Mouse (Mus musculus) intestine, embryonic 16.5 days (tissue): ENCODE measurements around the gene Olfr1195. TPM values are rescaled to one million over a fixed set of nuclear protein-coding genes. Genes with fewer than 3 reads are reported as not detected.
"Not testable (repeated sequence)": the region's sequence is repeated elsewhere in the genome, so short reads cannot be mapped to it uniquely, and the experiment has no call there.

Experiments
- ATAC-seq: fragments of 200-750 bp; cut with Nextera tagmentation; 2 replicates; pipeline ENCODE4 v1.8.0; 2017; ENCODE audit warnings: moderate TSS enrichment, moderate library complexity
- H3K27ac ChIP-seq: fragments of 300-500 bp; sonication (generic); 2 replicates; pipeline ENCODE4 v1.5.1; 2014; ENCODE audit warnings: mild to moderate bottlenecking, low read length
- H3K27me3 ChIP-seq: fragments of 300-500 bp; sonication (generic); replicated peaks from 2 replicates; pipeline ENCODE4 v1.6.1; 2014; ENCODE audit warnings: low read length, control low read depth, mixed read lengths; ENCODE audit not compliant: control insufficient read depth, insufficient read depth
- H3K36me3 ChIP-seq: fragments of 300-500 bp; sonication (generic); 2 replicates; pipeline ENCODE4 v1.6.1; 2014; ENCODE audit warnings: low read length, control low read depth; ENCODE audit not compliant: control insufficient read depth, insufficient read depth
- H3K4me1 ChIP-seq: fragments of 300-500 bp; sonication (generic); 2 replicates; pipeline ENCODE4 v1.6.1; 2014; ENCODE audit warnings: low read length, control low read depth, mixed read lengths; ENCODE audit not compliant: control insufficient read depth, insufficient read depth
- H3K4me2 ChIP-seq: fragments of 300-500 bp; sonication (generic); 2 replicates; pipeline ENCODE4 v1.6.1; 2014; ENCODE audit warnings: low read depth, low read length, control low read depth
- H3K4me3 ChIP-seq: fragments of 300-500 bp; sonication (generic); 2 replicates; pipeline ENCODE4 v1.5.1; 2014; ENCODE audit warnings: mild to moderate bottlenecking, low read length
- H3K9ac ChIP-seq: fragments of 300-500 bp; sonication (generic); 2 replicates; pipeline ENCODE4 v1.6.1; 2014; ENCODE audit warnings: low read depth, low read length
- H3K9me3 ChIP-seq: fragments of 300-500 bp; sonication (generic); 2 replicates; pipeline ENCODE4 v1.6.1; 2016; ENCODE audit warnings: low read length, control low read depth; ENCODE audit not compliant: control insufficient read depth
- WGBS: fragments of 180-500 bp; shearing (Covaris S2); extraction: QIAGEN DNeasy Blood & Tissue Kit; methylation state at CpG from one replicate; pipeline ENCODE4 v1.1.7; 2014; 5-methylcytosine and 5-hydroxymethylcytosine counted together
- polyA plus RNA-seq: library from polyadenylated mRNA; unstranded; fragments of >200 nt; fragmentation: Nextera tagmentation; extraction: Ambion mirVana; gene quantifications from 2 replicates; pipeline ENCODE4 v1.2.1, GENCODE M21; 2015

Olfr1195 gene
- polyA plus RNA-seq = not detected in 2 replicates

GRCm38 (mm10) chr2:88689087-88689486, at the start of gene Olfr1195:
TSS of gene Olfr1195 (minus strand) at chr2:88689187.
- no peak for ATAC-seq
- no peaks in the 10 kb centered on the region for H3K4me1 ChIP-seq
- H3K4me3 ChIP-seq = no peak within 1 kb of the TSS
- no peaks in the 10 kb centered on the region for H3K36me3 ChIP-seq
- H3K9me3 ChIP-seq = no peaks in the 10 kb centered on the region
- H3K27ac ChIP-seq = no peak within 1 kb of the TSS
- no peaks in the 10 kb centered on the region for H3K27me3 ChIP-seq
- H3K9ac ChIP-seq = no peak within 1 kb of the TSS
- H3K4me2 ChIP-seq = no peak within 1 kb of the TSS

GRCm38 (mm10) chr2:88732266-88732665, 43.3 kb upstream of the Olfr1195 start, which contains the start of gene Olfr1197:
TSS of gene Olfr1197 (minus strand) at chr2:88732366.
- 83% methylated on average over 1 of the region's 1 CpGs for WGBS
- no peak within 1 kb of the TSS for H3K9ac ChIP-seq

GRCm38 (mm10) chr2:88704497-88704896, 15.5 kb upstream of the Olfr1195 start, which contains the start of gene Olfr1196:
TSS of gene Olfr1196 (minus strand) at chr2:88704597.
- H3K9me3 ChIP-seq = no peaks in the 10 kb centered on the region
- 83% methylated on average over 2 of the region's 2 CpGs for WGBS
- H3K4me1 ChIP-seq = no peaks in the 10 kb centered on the region
- no peak within 1 kb of the TSS for H3K27ac ChIP-seq
- H3K4me2 ChIP-seq = no peak within 1 kb of the TSS
- no peaks in the 10 kb centered on the region for H3K36me3 ChIP-seq
- no peak within 1 kb of the TSS for H3K4me3 ChIP-seq
- H3K9ac ChIP-seq = no peak within 1 kb of the TSS
- ATAC-seq = no peak
- H3K27me3 ChIP-seq = no peaks in the 10 kb centered on the region

More at GRCm38 (mm10) chr2:88732266-88732665, 43.3 kb upstream of the Olfr1195 start, which contains the start of gene Olfr1197:
- no peaks in the 10 kb centered on the region for H3K27me3 ChIP-seq
- H3K27ac ChIP-seq = no peak within 1 kb of the TSS
- H3K36me3 ChIP-seq = no peaks in the 10 kb centered on the region
- H3K4me3 ChIP-seq = no peak within 1 kb of the TSS
- no peaks in the 10 kb centered on the region for H3K9me3 ChIP-seq
- H3K4me1 ChIP-seq = no peaks in the 10 kb centered on the region
- ATAC-seq = no peak
- no peak within 1 kb of the TSS for H3K4me2 ChIP-seq

DNA sequence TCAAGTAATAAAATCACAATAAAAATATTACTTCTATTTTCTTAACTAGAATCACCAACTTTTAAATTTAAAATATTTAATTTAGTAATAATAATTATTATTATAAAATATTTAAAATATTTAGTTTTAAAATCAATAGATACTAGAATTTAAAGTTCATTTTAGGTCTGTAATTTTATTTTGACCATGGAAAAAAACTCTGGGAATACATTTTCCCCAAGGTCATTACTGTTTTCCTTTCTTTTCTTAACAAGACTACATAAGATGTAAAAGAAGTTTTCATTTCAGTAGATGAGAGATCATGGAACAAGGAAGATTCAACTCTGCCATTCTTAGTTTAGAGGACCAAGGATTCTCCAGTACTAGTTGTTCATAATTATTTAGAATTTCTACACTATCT, 13.7 kb downstream of the Olfr1195 start, which contains the start of gene Olfr1193:
TSS of gene Olfr1193 (plus strand) at position 301 of the 400 bp plus-strand sequence.
- not testable (repeated sequence) for H3K4me3 ChIP-seq, H3K27me3 ChIP-seq, H3K4me1 ChIP-seq, H3K9me3 ChIP-seq, H3K27ac ChIP-seq, H3K9ac ChIP-seq, H3K4me2 ChIP-seq, ATAC-seq, H3K36me3 ChIP-seq

GRCm38 (mm10) chr2:88648209-88648608, 40.8 kb downstream of the Olfr1195 start, which contains the start of gene Olfr1192-ps1:
TSS of gene Olfr1192-ps1 (plus strand) at chr2:88648509.
- no peaks in the 10 kb centered on the region for H3K4me1 ChIP-seq
- H3K4me2 ChIP-seq = no peak within 1 kb of the TSS
- H3K4me3 ChIP-seq = no peak within 1 kb of the TSS
- no peak within 1 kb of the TSS for H3K27ac ChIP-seq
- no peaks in the 10 kb centered on the region for H3K27me3 ChIP-seq
- H3K36me3 ChIP-seq = no peaks in the 10 kb centered on the region
- 35% methylated on average over 1 of the region's 1 CpGs for WGBS
- H3K9ac ChIP-seq = no peak within 1 kb of the TSS
- H3K9me3 ChIP-seq = no peaks in the 10 kb centered on the region
- no peak for ATAC-seq

DNA sequence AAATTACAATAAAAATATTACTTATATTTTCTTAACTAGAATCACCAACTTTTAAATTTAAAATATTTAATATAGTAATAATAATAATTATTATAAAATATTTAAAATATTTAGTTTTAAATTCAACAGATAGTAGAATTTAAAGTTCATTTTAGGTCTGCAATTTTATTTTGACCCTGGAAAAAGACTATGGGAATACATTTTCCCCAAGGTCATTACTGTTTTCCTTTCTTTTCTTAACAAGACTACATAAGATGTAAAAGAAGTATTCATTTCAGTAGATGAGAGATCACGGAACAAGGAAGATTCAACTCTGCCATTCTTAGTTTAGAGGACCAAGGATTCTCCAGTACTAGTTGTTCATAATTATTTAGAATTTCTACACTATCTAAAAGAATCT, 48.7 kb downstream of the Olfr1195 start, which contains the start of gene Olfr1191-ps1:
TSS of gene Olfr1191-ps1 (plus strand) at position 301 of the 400 bp plus-strand sequence.
- 89% methylated on average over 1 of the region's 1 CpGs for WGBS
- not testable (repeated sequence) for H3K9me3 ChIP-seq, H3K36me3 ChIP-seq, H3K4me2 ChIP-seq, ATAC-seq, H3K27me3 ChIP-seq, H3K4me1 ChIP-seq, H3K4me3 ChIP-seq, H3K27ac ChIP-seq, H3K9ac ChIP-seq

Other genes with a start within 250 kb of the Olfr1195 start
- not detected in 2 replicates for gene Gm13757, start 240.1 kb downstream of the Olfr1195 start, polyA plus RNA-seq
- not detected in 2 replicates for gene Olfr1183, start 234.3 kb downstream of the Olfr1195 start, polyA plus RNA-seq
- gene Olfr1184, start 205.6 kb downstream of the Olfr1195 start, polyA plus RNA-seq = not detected in 2 replicates
- gene Olfr1185-ps1, start 195.9 kb downstream of the Olfr1195 start, polyA plus RNA-seq = not detected in 2 replicates
- gene Olfr1186, start 170.6 kb downstream of the Olfr1195 start, polyA plus RNA-seq = not detected in 2 replicates
- gene Olfr1188, start 132.3 kb downstream of the Olfr1195 start, polyA plus RNA-seq = not detected in 2 replicates
- gene Olfr1189, start 102.7 kb downstream of the Olfr1195 start, polyA plus RNA-seq = not detected in 2 replicates
- gene Olfr1191-ps1, start 48.6 kb downstream of the Olfr1195 start, polyA plus RNA-seq = not detected in 2 replicates
- gene Olfr1192-ps1, start 40.7 kb downstream of the Olfr1195 start, polyA plus RNA-seq = not detected in 2 replicates
- not detected in 2 replicates for gene Olfr1193, start 13.6 kb downstream of the Olfr1195 start, polyA plus RNA-seq
- gene Olfr1196, start 15.4 kb upstream of the Olfr1195 start, polyA plus RNA-seq = not detected in 2 replicates
- gene Olfr1197, start 43.2 kb upstream of the Olfr1195 start, polyA plus RNA-seq = not detected in 2 replicates
- not detected in 2 replicates for gene Olfr1198, start 62.2 kb upstream of the Olfr1195 start, polyA plus RNA-seq
- not detected in 2 replicates for gene Olfr1199, start 71.3 kb upstream of the Olfr1195 start, polyA plus RNA-seq
- not detected in 2 replicates for gene Olfr1200, start 81.3 kb upstream of the Olfr1195 start, polyA plus RNA-seq
- gene Olfr1201, start 103.8 kb upstream of the Olfr1195 start, polyA plus RNA-seq = not detected in 2 replicates
- gene Olfr1202, start 125.3 kb upstream of the Olfr1195 start, polyA plus RNA-seq = not detected in 2 replicates
- not detected in 2 replicates for gene Olfr1205, start 140.6 kb upstream of the Olfr1195 start, polyA plus RNA-seq
- gene Olfr1204, start 160.1 kb upstream of the Olfr1195 start, polyA plus RNA-seq = not detected in 2 replicates
- gene Olfr1206, start 174.0 kb upstream of the Olfr1195 start, polyA plus RNA-seq = not detected in 2 replicates
- gene Olfr1208, start 213.1 kb upstream of the Olfr1195 start, polyA plus RNA-seq = not detected in 2 replicates
- not detected in 2 replicates for gene Olfr1209, start 226.0 kb upstream of the Olfr1195 start, polyA plus RNA-seq
- not detected in 2 replicates for gene Olfr1211, start 248.9 kb upstream of the Olfr1195 start, polyA plus RNA-seq